Mouse (Mus musculus) heart, embryonic 15.5 days (tissue): ENCODE data around the gene Cisd2. TPM values are rescaled to one million over a fixed set of nuclear protein-coding genes. Genes with fewer than 3 reads are reported as not detected.

Experiments used
- ATAC-seq: fragments of 200-750 bp; cut with Nextera tagmentation; replicated peaks from 2 replicates; pipeline ENCODE4 v1.8.0; 2017; ENCODE audit warnings: low read depth, moderate TSS enrichment; ENCODE audit not compliant: insufficient number of reproducible peaks, insufficient read depth, low FRiP score
- H3K27ac ChIP-seq: fragments of 300-500 bp; sonication (generic); 2 replicates; pipeline ENCODE4 v1.5.1; 2015; ENCODE audit warnings: mild to moderate bottlenecking, inconsistent platforms
- H3K27me3 ChIP-seq: fragments of 300-500 bp; sonication (generic); 2 replicates; pipeline ENCODE4 v1.6.1; 2015; ENCODE audit warnings: inconsistent platforms
- H3K36me3 ChIP-seq: fragments of 300-500 bp; sonication (generic); 2 replicates; pipeline ENCODE4 v1.6.1; 2015; ENCODE audit warnings: mild to moderate bottlenecking, inconsistent platforms
- H3K4me1 ChIP-seq: fragments of 300-500 bp; sonication (generic); replicated peaks from 2 replicates; pipeline ENCODE4 v1.6.1; 2015; ENCODE audit warnings: inconsistent platforms
- H3K4me2 ChIP-seq: fragments of 300-500 bp; sonication (generic); 2 replicates; pipeline ENCODE4 v1.6.1; 2015; ENCODE audit warnings: inconsistent platforms, mild to moderate bottlenecking, moderate library complexity
- H3K4me3 ChIP-seq: fragments of 300-500 bp; sonication (generic); 2 replicates; pipeline ENCODE4 v1.5.1; 2015; ENCODE audit warnings: mild to moderate bottlenecking, inconsistent platforms
- H3K9ac ChIP-seq: fragments of 300-500 bp; sonication (generic); 2 replicates; pipeline ENCODE4 v1.6.1; 2015; ENCODE audit warnings: mild to moderate bottlenecking, inconsistent platforms
- H3K9me3 ChIP-seq: fragments of 300-500 bp; sonication (generic); replicated peaks from 2 replicates; pipeline ENCODE4 v1.6.1; 2016; ENCODE audit warnings: inconsistent platforms
- WGBS: fragments of 180-500 bp; shearing (Covaris S2); methylation state at CpG from one replicate; pipeline ENCODE4 v1.1.7; 2015; ENCODE audit warnings: mixed read lengths; 5-methylcytosine and 5-hydroxymethylcytosine counted together
- polyA plus RNA-seq: library from polyadenylated mRNA; unstranded; fragments of >200 nt; fragmentation: Nextera tagmentation; extraction: Ambion mirVana; gene quantifications from 2 replicates; pipeline ENCODE4 v1.2.1, GENCODE M21; 2015

The Cisd2 gene
- polyA plus RNA-seq, 1 experiment from 2014 or later = 47.9 TPM

GRCm38 (mm10) chr3:135377445-135377844 lies 46.3 kb downstream of the Cisd2 start:
- WGBS = 79% methylated on average over 10 of the region's 10 CpGs

DNA sequence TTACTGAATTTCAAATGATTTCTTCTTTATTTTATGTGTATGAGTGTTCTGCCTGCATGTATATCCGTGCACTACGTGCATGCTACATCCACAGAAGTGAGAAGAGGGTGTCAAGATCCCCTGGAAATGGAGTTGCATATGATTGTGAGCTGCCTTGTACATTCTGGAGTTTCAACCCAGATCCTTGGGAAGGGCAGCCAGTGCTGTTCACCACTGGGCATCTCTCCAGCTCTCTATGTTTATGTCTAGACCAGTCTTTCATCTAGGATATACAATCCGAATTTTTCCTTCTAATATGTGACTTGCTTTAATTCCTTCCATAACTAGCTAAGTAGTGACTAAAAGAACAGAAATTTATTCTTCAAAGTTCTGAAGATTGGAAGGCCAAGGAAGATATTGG lies 47.9 kb downstream of the Cisd2 start:
- Histone ChIP-seq H3K4me2 (no peak overlapping the region), H3K36me3 (no peaks in the 10 kb centered on the region), H3K4me3 (no peak overlapping the region), H3K9ac (no peak overlapping the region), H3K27me3 (no peaks in the 10 kb centered on the region; the same call in 1 of the 2 replicates), H3K27ac (no peak overlapping the region), H3K9me3 (no peaks in the 10 kb centered on the region), H3K4me1 (peaks cover 3% of the 10 kb centered on the region; the same call in 1 of the 2 replicates)
- 75% methylated on average over 3 of the region's 3 CpGs for WGBS
- ATAC-seq = no peak

More at GRCm38 (mm10) chr3:135377445-135377844, 46.3 kb downstream of the Cisd2 start:
- Histone ChIP-seq H3K4me2 (no peak overlapping the region), H3K4me3 (no peak overlapping the region), H3K27ac (no peak overlapping the region), H3K4me1 (peaks cover 3% of the 10 kb centered on the region; the same call in 1 of the 2 replicates), H3K36me3 (no peaks in the 10 kb centered on the region), H3K9me3 (no peaks in the 10 kb centered on the region), H3K9ac (no peak overlapping the region), H3K27me3 (no peaks in the 10 kb centered on the region; the same call in 1 of the 2 replicates)
- ATAC-seq = no peak

DNA sequence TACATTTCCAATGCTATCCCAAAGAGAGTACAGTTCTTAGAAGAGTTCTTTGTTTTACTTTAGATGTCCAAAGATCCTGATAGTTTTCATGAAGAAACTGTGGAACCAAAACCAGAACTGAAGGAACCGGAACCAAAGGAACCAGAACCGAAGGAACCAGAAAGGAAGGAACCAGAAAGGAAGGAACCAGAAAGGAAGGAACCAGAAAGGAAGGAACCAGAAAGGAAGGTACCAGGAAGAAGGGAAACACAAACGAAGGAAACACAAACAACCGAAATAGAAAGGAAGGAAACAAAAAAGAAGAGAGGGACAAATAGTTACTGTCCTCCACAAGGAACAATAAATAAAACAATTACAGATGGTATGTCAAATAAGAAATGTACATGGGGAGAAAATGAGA lies 66.3 kb downstream of the Cisd2 start:
- Histone ChIP-seq H3K27ac (no peak overlapping the region), H3K9me3 (no peaks in the 10 kb centered on the region), H3K4me1 (no peaks in the 10 kb centered on the region), H3K27me3 (no peaks in the 10 kb centered on the region), H3K4me2 (no peak overlapping the region), H3K36me3 (no peaks in the 10 kb centered on the region), H3K9ac (no peak overlapping the region), H3K4me3 (no peak overlapping the region)
- WGBS = 86% methylated on average over 4 of the region's 4 CpGs
- no peak for ATAC-seq

Other genes with a start within 250 kb of the Cisd2 start
- gene Cenpe, start 211.4 kb downstream of the Cisd2 start, polyA plus RNA-seq = 14.7 and 15.2 TPM in 2 replicates
- gene Bdh2, start 142.7 kb downstream of the Cisd2 start, polyA plus RNA-seq = 2.1 and 2.4 TPM in 2 replicates
- gene Slc9b2, start 116.2 kb downstream of the Cisd2 start, polyA plus RNA-seq = 0.24 and 0.80 TPM in 2 replicates
- gene Slc9b1, start 75.9 kb downstream of the Cisd2 start, polyA plus RNA-seq = not detected in 2 replicates
- 396 and 398 TPM in 2 replicates for gene Ube2d3, start 14.2 kb upstream of the Cisd2 start, polyA plus RNA-seq
- gene Manba, start 61.7 kb upstream of the Cisd2 start, polyA plus RNA-seq = 33.3 and 35.2 TPM in 2 replicates